Mouse (Mus musculus) stomach, postnatal 0 days (tissue): ENCODE measurements around the gene Mlana. TPM values are rescaled to one million over a fixed set of nuclear protein-coding genes. Genes with fewer than 3 reads are reported as not detected.

ENCODE experiments used
- ATAC-seq: fragments of 200-750 bp; cut with Nextera tagmentation; 2 replicates; pipeline ENCODE4 v1.8.0; 2017; ENCODE audit not compliant: low FRiP score, low TSS enrichment
- DNase-seq: peaks from one replicate; pipeline ENCODE4 v3.0.0-alpha.2; 2016; ENCODE audit warnings: low spot score
- H3K27ac ChIP-seq: fragments of 300-500 bp; sonication (generic); replicated peaks from 2 replicates; pipeline ENCODE4 v1.5.1; 2014; ENCODE audit warnings: mild to moderate bottlenecking, control low read depth
- H3K27me3 ChIP-seq: fragments of 300-500 bp; sonication (generic); 2 replicates; pipeline ENCODE4 v1.6.1; 2014; ENCODE audit warnings: low read length; ENCODE audit not compliant: control insufficient read depth, insufficient read depth
- H3K36me3 ChIP-seq: fragments of 300-500 bp; sonication (generic); 2 replicates; pipeline ENCODE4 v1.6.1; 2014; ENCODE audit warnings: low read length, mixed read lengths; ENCODE audit not compliant: control insufficient read depth, insufficient read depth
- H3K4me1 ChIP-seq: fragments of 300-500 bp; sonication (generic); replicated peaks from 2 replicates; pipeline ENCODE4 v1.6.1; 2014; ENCODE audit warnings: antibody characterized with exemption; ENCODE audit not compliant: control insufficient read depth, insufficient read depth
- H3K4me2 ChIP-seq: fragments of 300-500 bp; sonication (generic); replicated peaks from 2 replicates; pipeline ENCODE4 v1.6.1; 2014; ENCODE audit warnings: low read depth, mild to moderate bottlenecking, control low read depth, moderate library complexity
- H3K4me3 ChIP-seq: fragments of 300-500 bp; sonication (generic); 2 replicates; pipeline ENCODE4 v1.5.1; 2014; ENCODE audit warnings: low read depth, low read length, control low read depth
- H3K9ac ChIP-seq: fragments of 300-500 bp; sonication (generic); 2 replicates; pipeline ENCODE4 v1.6.1; 2014; ENCODE audit warnings: mild to moderate bottlenecking, low read length, control low read depth, mixed read lengths
- H3K9me3 ChIP-seq: fragments of 300-500 bp; sonication (generic); 2 replicates; pipeline ENCODE4 v1.6.1; 2016; ENCODE audit warnings: low read length; ENCODE audit not compliant: control insufficient read depth
- CTCF ChIP-seq: IDR thresholded peaks from 2 replicates; pipeline ENCODE4 v1.5.1; 2016; ENCODE audit warnings: antibody characterized with exemption, low read depth, mild to moderate bottlenecking, moderate library complexity
- EP300 ChIP-seq: optimal IDR thresholded peaks from 2 replicates; pipeline ENCODE3; 2016; ENCODE audit warnings: antibody characterized with exemption
- WGBS: fragments of 180-500 bp; shearing (Covaris S2); extraction: QIAGEN DNeasy Blood & Tissue Kit; methylation state at CpG from one replicate; pipeline ENCODE4 v1.1.7; 2014; 5-methylcytosine and 5-hydroxymethylcytosine counted together
- polyA plus RNA-seq: library from polyadenylated mRNA; unstranded; fragments of >200 nt; fragmentation: Nextera tagmentation; extraction: Ambion mirVana; gene quantifications from 2 replicates; pipeline ENCODE4 v1.2.1, GENCODE M21; 2015

Gene Mlana
- polyA plus RNA-seq, 1 experiment from 2014 or later: not detected

- Histone ChIP-seq H3K27me3 (no peaks in the 10 kb centered on the region), H3K27ac (no peak overlapping the region), H3K4me3 (no peak overlapping the region), H3K36me3 (no peaks in the 10 kb centered on the region), H3K9me3 (no peaks in the 10 kb centered on the region), H3K9ac (no peak overlapping the region), H3K4me1 (0 out of 2 replicates have a peak, but pooled peaks cover 2% of the 10 kb centered on the region), H3K4me2 (no peak overlapping the region)
- ATAC-seq (no peak), DNase-seq (no peak)
- WGBS: 77% methylated on average over 5 of the region's 5 CpGs
- TF ChIP-seq EP300 (no peak), CTCF (no peak)
These were observed 41.0 kb upstream of the Mlana start for GRCm38 (mm10) chr19:29656620-29657019.

GRCm38 (mm10) chr19:29657033-29657432, 40.6 kb upstream of the Mlana start:
- DNase-seq: no peak
- Histone ChIP-seq H3K9me3 (no peaks in the 10 kb centered on the region), H3K27me3 (no peaks in the 10 kb centered on the region), H3K36me3 (no peaks in the 10 kb centered on the region), H3K4me3 (no peak overlapping the region), H3K4me1 (0 out of 2 replicates have a peak, but pooled peaks cover 2% of the 10 kb centered on the region), H3K9ac (no peak overlapping the region), H3K27ac (no peak overlapping the region), H3K4me2 (no peak overlapping the region)
- ATAC-seq: no peak
- 54% methylated on average over 3 of the region's 3 CpGs for WGBS
- no peak for TF ChIP-seq EP300
- no peak for TF ChIP-seq CTCF

- H3K4me3 ChIP-seq: no peak overlapping the region
- WGBS: 85% methylated on average over 2 of the region's 2 CpGs
- H3K9me3 ChIP-seq: no peaks in the 10 kb centered on the region
- ATAC-seq (no peak), DNase-seq (no peak)
- TF ChIP-seq CTCF: no peak
- TF ChIP-seq EP300: no peak
- no peaks in the 10 kb centered on the region for H3K27me3 ChIP-seq
- no peak overlapping the region for H3K9ac ChIP-seq
- H3K36me3 ChIP-seq: no peaks in the 10 kb centered on the region
- H3K27ac ChIP-seq: no peak overlapping the region
- H3K4me2 ChIP-seq: no peak overlapping the region
- 0 out of 2 replicates have a peak, but pooled peaks cover 2% of the 10 kb centered on the region for H3K4me1 ChIP-seq
These were observed 40.1 kb upstream of the Mlana start for GRCm38 (mm10) chr19:29657558-29657957.

- 88% methylated on average over 4 of the region's 4 CpGs for WGBS
- ATAC-seq (no peak), DNase-seq (no peak)
- Histone ChIP-seq H3K4me3 (no peak overlapping the region), H3K9me3 (no peaks in the 10 kb centered on the region), H3K9ac (no peak overlapping the region), H3K4me2 (no peak overlapping the region), H3K27ac (no peak overlapping the region), H3K4me1 (0 out of 2 replicates have a peak, but pooled peaks cover 2% of the 10 kb centered on the region), H3K27me3 (no peaks in the 10 kb centered on the region), H3K36me3 (no peaks in the 10 kb centered on the region)
- TF ChIP-seq EP300: no peak
- TF ChIP-seq CTCF: no peak
These were observed 38.8 kb upstream of the Mlana start for GRCm38 (mm10) chr19:29658836-29659235.

GRCm38 (mm10) chr19:29659705-29660104, 37.9 kb upstream of the Mlana start:
- H3K27me3 ChIP-seq: no peaks in the 10 kb centered on the region
- no peak for DNase-seq
- WGBS: 47% methylated on average over 6 of the region's 6 CpGs

GRCm38 (mm10) chr19:29660835-29661764, 36.5 kb upstream of the Mlana start:
- H3K4me3 ChIP-seq: no peak overlapping the region
- H3K36me3 ChIP-seq: no peaks in the 10 kb centered on the region
- H3K9me3 ChIP-seq: no peaks in the 10 kb centered on the region
- 0 out of 2 replicates have a peak, but pooled peaks cover 2% of the 10 kb centered on the region for H3K4me1 ChIP-seq
- no peaks in the 10 kb centered on the region for H3K27me3 ChIP-seq
- WGBS: 75% methylated on average over 10 of the region's 10 CpGs
- TF ChIP-seq EP300 (no peak), CTCF (no peak)
- no peak overlapping the region for H3K27ac ChIP-seq
- H3K4me2 ChIP-seq: no peak overlapping the region
- ATAC-seq: no peak
- DNase-seq: no peak
- no peak overlapping the region for H3K9ac ChIP-seq

More at GRCm38 (mm10) chr19:29659705-29660104, 37.9 kb upstream of the Mlana start:
- H3K4me2 ChIP-seq: no peak overlapping the region
- H3K36me3 ChIP-seq: no peaks in the 10 kb centered on the region
- no peak for ATAC-seq
- no peak overlapping the region for H3K9ac ChIP-seq
- TF ChIP-seq EP300 (no peak), CTCF (no peak)
- no peak overlapping the region for H3K4me3 ChIP-seq
- H3K27ac ChIP-seq: no peak overlapping the region
- H3K9me3 ChIP-seq: no peaks in the 10 kb centered on the region
- H3K4me1 ChIP-seq: 0 out of 2 replicates have a peak, but pooled peaks cover 2% of the 10 kb centered on the region
